Mouse (Mus musculus): ENCODE data around the gene Isg15. TPM values are rescaled to one million over a fixed set of nuclear protein-coding genes. Genes with fewer than 3 reads are reported as not detected.

Isg15 gene
- 10 to 100 TPM in 1 of 2 experiments, 1 to 10 TPM in 1; 6.9 to 14.9 TPM for total RNA-seq (2023)

GRCm38 (mm10) chr4:156200623-156201475, at the start of gene Isg15:
Gene Isg15 (minus strand): TSS chr4:156200818.

DNA sequence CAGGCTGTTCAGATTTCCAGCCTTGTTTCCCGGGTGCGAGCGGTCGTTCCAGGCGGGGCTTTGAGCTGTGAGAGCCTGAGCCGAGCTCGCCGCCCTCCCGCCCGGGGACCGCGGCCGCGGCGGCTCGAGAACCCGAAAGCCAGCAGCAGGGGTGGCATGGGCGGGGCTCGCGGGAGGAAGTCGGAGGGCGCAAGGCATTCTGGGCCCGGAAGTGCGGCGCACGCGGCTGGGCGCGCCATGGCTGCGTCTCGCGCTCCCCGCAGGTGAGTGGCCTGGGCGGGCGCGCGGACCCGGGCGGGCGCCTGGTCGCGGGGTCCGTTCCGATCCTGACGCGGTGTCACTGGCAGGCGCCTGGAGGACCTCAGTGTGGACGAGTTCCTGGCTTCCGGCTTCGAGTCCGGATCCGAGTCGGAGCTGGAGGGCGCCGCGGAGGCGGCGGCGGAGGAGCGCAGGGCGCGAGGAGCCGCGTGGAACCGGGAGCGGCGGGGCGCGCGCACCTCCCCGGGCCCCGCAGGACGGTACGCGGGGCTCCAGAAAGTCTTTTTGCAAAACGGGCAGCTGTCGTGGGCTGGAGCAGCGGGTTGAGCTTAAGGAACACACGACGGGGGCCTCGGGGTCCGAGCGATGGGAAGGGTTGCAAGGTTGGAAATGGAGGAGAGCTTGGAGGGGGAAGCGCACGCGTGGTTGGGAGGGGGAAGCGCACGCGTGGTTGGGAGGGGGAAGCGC, 35.4 kb upstream of the Isg15 start, which contains the start of gene Noc2l:
Noc2l (plus strand) TSS at position 203 of the 726 bp plus-strand sequence.

GRCm38 (mm10) chr4:156234701-156235213, 34.1 kb upstream of the Isg15 start, which contains the start of gene Plekhn1:
Gene Plekhn1 (minus strand): TSS chr4:156234857.

GRCm38 (mm10) chr4:156215649-156216048, 15.0 kb upstream of the Isg15 start, which contains the start of gene Perm1:
Gene Perm1 (plus strand): TSS chr4:156215868.

DNA sequence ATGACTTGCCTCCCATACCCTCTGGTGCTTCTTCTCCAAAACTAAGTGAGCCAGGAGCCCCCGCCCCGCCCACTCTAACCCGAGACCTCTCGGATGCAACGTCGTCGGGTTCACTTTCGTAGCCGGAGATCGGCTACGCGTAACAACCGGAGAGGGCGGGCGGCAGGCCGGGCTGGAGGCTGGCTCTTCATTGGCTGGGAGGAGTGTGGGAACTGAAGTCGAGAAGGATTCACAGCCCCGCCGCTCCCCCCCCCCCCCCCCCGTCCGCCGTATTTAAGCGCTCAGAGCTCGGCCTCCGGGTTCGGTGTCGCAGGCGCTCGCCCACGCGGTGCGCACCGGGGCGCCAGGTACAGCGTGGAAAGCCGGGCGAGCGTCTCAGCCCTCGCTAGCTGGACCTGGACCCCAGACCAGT, 2.4 kb upstream of the Isg15 start, which contains the start of gene AW011738:
AW011738 (plus strand) TSS at position 304 of the 412 bp plus-strand sequence.

GRCm38 (mm10) chr4:156197131-156197828, 3.3 kb downstream of the Isg15 start, which contains the start of gene Agrn:
Gene Agrn (minus strand): TSS chr4:156197488.

Other genes with a start within 250 kb of the Isg15 start
- gene C1qtnf12, start 238.5 kb downstream of the Isg15 start, total RNA-seq (2023): 10 to 100 TPM; 30.9 to 60.7 TPM
- gene B3galt6, start 208.2 kb downstream of the Isg15 start, total RNA-seq (2023): 1 to 10 TPM; 2.5 TPM
- gene Sdf4, start 207.9 kb downstream of the Isg15 start, total RNA-seq (2023): 100 to 1,000 TPM; 107 to 110 TPM
- 1 to 10 TPM; 1.5 to 2.8 TPM for gene Tnfrsf4, start 187.0 kb downstream of the Isg15 start, total RNA-seq (2023)
- 1 to 10 TPM; 3.2 to 4.0 TPM for gene Tnfrsf18, start 174.7 kb downstream of the Isg15 start, total RNA-seq (2023)
- gene Ttll10, start 141.4 kb downstream of the Isg15 start, total RNA-seq (2023): not detected
- 10 to 100 TPM; 16.1 to 18.7 TPM for gene 9430015G10Rik, start 90.8 kb downstream of the Isg15 start, total RNA-seq (2023)
- under 1 TPM; 0.44 to 0.46 TPM for gene Rnf223, start 70.3 kb downstream of the Isg15 start, total RNA-seq (2023)
- gene Agrn, start 3.3 kb downstream of the Isg15 start, total RNA-seq (2023): 10 to 100 TPM; 13.1 to 18.7 TPM
- 10 to 100 TPM in 1 of 2 experiments, 1 to 10 TPM in 1; 6.5 to 10.3 TPM for gene AW011738, start 2.5 kb upstream of the Isg15 start, total RNA-seq (2023)
- under 1 TPM in 1 of 2 experiments, not detected in 1; 0.09 TPM for gene Perm1, start 15.1 kb upstream of the Isg15 start, total RNA-seq (2023)
- 10 to 100 TPM; 15.6 to 18.2 TPM for gene Plekhn1, start 34.0 kb upstream of the Isg15 start, total RNA-seq (2023)
- gene Noc2l, start 35.2 kb upstream of the Isg15 start, total RNA-seq (2023): 10 to 100 TPM; 26.6 to 31.4 TPM
- 1 to 10 TPM; 4.4 to 5.3 TPM for gene Samd11, start 54.8 kb upstream of the Isg15 start, total RNA-seq (2023)
- gene Vmn2r-ps159, start 130.3 kb upstream of the Isg15 start, total RNA-seq (2023): not detected

All from neutrophil, adult 83 days (primary cell).